Mouse (Mus musculus): Measurements from ENCODE around the gene Kcnab1. TPM values are rescaled to one million over a fixed set of nuclear protein-coding genes. Genes with fewer than 3 reads are reported as not detected.

Gene Kcnab1
- total RNA-seq, 2 experiments from 2014 or later = 10.1 to 20.5 TPM

DNA sequence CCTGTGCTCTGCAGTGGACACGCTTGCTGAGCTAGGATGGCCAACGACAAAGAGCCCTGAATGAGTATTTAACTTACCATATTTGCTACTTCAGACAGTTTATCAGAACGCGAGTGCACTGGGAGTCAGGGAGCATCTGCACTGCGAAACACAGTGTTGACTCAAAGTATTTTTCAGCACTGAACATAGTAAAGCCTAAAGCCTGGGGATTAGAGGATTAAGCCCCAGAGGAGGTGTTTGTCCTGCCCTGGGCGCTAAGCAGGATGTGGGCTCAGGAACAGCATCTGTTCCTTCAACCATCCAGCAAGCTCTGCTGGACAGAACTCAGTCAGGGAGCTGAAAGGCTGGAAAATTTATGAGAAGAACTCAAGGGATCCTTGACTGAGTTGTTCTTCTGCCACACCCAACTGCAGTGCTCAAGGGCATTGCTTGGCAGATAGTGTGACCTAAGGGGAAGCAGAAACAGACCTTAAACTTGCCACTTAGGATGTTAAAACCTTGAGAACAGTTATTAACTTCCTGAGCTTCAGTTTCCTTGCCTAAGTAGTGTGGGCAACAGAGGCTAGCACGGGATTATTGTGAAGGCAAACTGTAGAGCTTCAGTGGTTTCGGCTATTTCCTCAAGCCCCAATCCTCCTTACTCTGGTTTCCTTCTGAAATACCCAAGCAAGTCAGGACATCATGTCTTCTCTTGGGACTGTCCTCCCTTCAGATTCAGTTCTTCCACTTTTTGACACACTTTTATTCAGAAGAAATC, 94.4 kb downstream of the Kcnab1 start:
- DNase-seq = no peak
- intact Hi-C loops (cut with DNase I) = no loop called here

DNA sequence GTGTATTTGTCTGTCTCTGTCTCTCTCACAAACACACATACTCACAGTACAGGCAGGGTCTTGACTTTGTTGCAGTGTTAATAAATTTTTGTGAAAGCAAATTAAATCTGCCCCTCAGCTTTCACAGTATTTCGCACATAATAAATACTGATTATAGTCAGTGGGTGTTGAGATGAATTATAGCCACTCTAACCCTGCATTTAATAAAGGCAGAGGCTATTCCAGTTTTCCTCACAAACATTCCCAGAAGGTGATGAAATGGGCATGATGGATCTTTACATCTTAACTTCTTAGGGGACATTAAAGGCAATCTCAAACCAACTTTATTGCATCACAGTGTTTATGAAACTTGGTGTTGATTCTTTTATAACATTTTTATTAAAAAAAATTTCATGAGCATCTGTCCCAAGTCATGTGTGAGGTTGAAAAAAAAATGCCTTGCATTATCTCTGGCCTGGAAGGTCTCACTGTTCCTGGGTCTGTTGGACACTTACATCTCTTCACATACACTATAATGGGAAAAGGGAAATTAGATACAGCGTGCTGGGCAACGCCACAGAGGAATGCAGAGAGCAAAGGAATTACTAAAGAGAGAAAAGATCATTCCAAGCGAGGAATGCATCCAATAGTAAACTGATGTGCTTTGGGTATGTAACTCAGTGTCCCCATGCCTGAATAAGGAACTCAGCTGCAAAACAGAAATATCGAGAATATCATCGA, 95.3 kb downstream of the Kcnab1 start:
- intact Hi-C loops (cut with DNase I) = no loop called here

DNA sequence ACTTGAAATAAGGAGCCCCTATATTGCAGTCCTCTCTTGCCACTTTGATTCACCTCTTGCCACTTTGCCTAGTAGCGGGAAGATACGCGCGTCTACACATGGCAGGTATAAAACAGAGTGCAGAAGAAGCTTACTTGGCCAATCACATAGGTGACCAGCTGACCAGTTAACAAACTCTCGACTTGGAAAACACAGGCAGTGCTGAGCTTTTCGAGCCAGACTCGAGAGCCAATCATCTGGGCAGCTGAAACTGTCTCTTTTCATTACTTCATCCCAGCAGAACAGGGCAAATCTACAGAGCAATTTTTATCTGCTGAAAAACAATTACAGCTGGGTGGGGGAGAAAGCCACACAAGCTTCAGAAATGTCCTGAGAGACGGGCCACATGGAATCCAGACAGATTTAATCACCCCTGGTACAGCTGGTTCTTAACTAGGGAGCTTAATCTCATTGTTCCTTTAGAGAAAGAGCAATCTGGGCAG, 96.4 kb downstream of the Kcnab1 start:
- intact Hi-C loops (cut with DNase I) = no loop called here
- no peak for DNase-seq

More for the DNA sequence above, 95.3 kb downstream of the Kcnab1 start:
- no peak for DNase-seq

DNA sequence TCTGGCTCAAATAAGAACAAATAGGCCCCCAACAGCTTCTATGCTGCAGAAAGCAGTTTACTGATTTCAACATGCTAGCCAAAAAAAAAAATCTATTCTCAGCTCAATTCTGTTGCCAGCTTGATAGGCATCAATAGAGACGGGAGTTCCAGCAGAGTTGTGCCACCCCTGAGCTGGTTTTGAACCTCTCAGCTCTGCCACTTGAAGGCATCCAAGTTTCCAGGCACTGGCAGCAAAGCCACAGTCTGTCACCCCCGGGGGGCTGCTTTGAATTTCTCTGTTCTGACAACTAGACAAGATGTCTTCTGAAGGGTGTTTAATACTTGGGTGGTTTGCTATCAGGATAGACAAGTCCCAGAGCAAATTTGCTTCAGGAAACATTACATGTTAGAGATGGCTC, 104.5 kb downstream of the Kcnab1 start:
- no peak for DNase-seq
- intact Hi-C loops (cut with DNase I) = no loop called here

DNA sequence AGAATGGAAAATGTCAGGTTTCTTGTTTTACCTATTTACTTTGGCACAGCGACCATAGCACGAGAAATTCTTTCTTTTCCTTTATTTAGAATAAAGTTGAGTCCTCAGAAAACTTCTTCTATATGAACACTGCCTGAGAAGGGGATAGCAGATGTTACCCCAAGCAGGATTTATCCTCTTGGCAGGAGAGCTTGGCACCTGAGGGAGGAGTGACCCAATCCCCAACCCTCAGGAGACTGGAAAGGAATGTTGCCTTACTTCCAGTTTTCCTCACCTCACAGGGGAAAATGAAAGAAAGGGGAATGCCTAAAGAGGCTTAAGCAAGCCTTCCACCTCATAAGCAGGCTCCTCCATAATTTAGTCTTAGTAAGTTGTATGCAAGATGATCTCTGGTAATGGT, 105.5 kb downstream of the Kcnab1 start:
- DNase-seq = no peak
- intact Hi-C loops (cut with DNase I) = no loop called here

DNA sequence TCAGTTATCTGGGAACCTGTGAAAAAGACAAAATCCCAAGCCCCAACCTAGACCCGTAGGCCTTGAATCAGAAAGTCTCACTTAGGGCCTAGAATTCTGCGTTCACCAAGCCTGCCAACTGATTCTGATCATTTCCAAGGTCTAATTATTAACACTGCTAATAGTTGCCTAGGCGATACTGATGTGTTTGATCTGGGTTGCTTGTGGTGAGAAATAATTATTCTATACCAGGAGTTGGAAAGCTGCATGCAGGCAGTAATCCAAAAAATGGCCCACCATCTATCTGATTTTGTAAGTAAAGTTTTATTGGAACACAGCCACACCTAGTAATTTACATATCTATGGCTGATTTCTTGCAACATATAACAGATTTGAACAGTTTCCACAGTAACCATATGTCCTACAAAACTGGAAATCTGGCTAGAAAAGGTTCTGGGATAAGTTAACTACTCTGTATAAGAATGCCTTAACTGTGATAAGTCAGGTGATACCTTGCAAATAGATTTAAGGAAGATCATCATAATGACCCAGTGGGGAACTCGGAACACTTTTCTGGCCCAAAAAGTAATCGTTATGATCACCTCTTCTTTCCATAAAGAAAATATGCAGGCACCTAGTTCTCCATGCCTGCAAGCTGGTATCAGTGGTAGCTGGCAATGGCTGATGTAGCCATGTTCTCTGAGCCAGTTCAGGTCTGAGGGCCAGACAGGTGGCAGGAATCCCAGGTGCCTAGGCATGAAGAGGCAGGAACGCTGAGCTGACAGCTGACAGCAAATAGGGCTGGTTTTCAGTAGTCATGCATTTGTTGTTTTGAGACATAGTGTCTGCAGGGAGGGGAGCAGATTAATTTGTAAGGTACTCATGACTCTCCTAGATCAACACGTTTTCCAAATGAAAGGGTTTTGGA, 108.7 kb downstream of the Kcnab1 start:
- no peak for DNase-seq
- intact Hi-C loops (cut with DNase I) = no loop called here

DNA sequence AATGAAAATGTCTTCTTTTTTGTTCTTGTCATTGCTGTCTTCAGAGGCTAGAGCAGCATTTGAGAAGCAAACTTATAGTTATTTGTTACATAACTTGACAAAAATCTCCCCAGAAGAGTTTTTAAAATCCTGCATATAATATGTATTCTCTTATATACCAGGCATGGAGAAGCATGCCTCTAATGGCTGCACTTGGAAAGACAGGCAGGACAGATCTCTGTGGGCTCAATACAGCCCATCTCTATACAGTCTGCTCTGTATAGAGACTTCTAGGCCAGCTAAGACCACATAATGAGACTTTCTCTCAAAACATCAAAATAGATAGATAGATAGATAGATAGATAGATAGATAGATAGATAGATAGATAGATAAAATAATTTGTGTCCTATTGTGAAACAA, 111.1 kb downstream of the Kcnab1 start:
- DNase-seq = no peak
- intact Hi-C loops (cut with DNase I) = no loop called here

DNA sequence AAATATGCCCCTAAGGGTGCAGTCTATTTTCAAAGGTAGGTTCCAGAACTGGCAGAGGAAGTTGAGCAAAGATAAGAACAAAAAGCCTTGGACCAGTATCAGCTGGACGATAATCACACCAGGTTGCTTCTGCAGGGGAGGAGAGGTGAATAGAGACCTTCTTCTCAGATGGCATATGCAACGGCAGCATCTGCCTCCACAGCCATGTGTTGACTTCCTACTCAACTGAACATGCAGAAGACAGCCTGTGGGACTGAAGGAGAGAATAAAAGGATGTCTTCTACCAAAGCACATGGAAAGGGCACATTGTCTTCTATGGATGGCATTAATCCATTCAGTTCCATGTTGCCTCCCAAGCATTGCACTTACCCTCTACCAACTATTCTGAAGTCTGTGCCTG, 114.5 kb downstream of the Kcnab1 start:
- intact Hi-C loops (cut with DNase I) = no loop called here
- no peak for DNase-seq

DNA sequence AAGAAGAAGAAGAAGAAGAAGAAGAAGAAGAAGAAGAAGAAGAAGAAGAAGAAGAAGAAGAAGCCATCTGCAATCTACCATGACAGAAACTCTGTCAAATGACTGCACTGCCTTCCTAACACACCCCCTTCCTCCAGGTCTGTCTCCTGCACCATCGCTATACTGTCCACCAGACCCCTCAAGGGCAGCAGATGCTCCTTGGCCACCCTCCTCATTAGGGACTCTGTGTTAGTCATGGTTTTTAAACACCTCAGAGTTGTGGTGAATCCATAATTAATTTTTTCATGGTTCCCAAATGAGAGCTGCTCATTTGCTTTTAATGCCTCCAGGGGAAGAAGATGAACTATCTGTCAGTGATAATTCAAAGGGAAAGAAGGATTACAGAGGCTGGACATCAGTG, 121.8 kb downstream of the Kcnab1 start:
- no peak for DNase-seq
- intact Hi-C loops (cut with DNase I) = no loop called here

DNA sequence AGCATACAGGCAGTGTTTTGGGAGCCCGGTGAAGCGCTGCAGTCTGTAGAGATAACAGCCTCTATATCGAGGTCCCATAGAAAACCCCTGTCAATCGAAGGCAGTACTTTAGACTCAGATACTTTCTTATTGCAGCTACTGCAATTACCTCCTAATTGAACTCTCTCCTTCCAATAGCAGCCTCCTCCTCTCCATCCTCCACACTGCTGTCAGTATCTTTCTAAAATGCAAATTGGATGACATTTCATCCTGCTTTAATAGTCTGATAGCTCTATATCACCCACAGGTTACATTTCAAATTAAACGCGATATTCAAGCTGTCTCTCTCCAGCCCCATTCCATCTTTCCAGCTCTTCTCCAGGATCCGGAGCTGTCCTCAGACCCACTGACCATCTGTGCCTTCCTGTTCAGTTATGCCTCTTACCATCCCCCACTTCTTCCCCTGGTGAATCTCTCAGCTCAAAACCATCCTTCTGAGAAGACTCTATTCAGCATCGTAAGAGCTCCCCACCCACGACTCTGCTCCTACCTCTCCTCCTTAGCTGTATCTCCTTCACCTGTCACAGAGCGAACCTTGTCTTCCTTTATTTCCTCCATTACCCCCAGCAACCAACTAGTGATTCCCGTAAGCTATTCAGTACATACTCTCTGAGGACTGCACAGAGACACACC, 122.4 kb downstream of the Kcnab1 start:
- DNase-seq = no peak
- intact Hi-C loops (cut with DNase I) = no loop called here

DNA sequence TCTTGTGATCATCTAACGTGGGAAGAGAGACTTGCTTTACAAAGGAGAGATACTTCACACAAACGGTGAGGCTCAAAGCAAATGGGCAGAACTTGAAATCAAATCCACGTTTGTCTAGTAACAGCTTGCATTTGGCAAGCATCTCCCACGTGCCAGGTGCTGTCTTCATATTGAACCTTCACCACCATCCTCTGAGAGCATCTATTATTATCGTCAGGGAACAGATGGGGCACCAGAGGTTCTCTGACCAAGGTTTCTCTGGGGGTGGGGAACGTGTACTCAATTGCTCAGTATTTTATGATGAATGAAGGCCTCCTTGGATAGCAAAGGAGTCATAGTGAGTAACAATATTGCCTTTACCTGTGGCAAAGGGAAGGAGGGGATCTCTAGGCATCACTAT, 139.8 kb downstream of the Kcnab1 start:
- DNase-seq = no peak
- intact Hi-C loops (cut with DNase I) = no loop called here

DNA sequence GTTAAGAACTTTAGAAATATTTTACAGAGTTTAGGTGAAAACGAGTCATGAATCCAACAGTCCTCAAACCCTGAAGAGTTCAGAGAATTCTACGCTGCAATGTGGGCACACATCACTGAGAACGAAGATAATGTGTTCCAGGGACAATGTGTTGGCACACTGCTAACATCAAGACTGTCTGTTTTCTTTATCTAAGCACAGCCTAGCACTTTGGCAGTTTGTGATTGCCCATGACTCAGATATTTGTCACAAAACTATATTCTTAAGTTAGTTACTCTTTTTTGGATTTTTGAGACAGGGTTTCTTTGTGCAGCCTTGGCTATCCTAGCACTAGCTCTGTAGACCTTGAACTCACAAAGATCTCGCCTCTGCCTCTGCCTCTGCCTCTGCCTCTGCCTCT, 151.3 kb downstream of the Kcnab1 start:
- intact Hi-C loops (cut with DNase I) = no loop called here
- DNase-seq = no peak

DNA sequence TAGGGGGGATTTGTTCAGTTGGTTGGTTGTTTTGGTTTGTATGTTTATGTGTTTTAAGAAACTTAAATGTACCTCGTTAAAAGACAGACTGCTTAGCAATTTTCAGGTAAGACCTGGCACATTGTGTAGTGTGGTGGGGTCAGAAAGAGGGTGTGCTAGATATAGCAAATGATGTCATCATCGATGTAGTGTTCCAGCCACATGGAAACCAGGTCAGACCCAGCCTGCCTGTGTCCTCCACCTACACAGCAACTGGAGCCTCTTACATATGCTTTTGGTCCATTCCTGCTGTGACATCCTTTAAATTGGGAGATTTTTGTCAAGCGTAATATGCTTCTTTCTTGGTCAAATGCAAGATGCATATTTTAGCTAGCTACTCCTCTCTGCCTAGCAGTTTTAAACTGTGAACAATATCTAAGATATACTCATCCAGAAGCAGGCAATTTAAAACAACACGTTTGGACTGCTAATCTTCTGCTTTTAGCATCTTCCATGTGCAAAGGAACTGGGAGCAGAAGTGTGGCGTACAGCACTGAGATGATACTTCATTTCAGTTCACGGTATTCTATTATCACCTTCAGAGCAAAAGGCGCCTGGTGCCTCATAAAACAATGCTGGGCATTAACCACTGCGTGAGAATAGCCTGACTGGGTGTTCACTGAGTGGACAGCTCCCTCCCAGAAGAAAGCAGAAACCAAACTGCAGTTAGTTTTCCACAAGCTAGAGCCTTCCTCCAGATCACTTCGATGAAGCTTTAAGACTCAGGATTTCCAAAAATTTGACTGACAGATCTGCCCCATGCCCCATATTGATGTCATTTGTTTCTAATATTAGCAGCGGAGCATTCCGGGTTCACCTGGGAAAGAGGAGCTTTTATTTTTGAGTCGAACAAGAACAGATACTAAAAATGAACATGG, 153.6 kb downstream of the Kcnab1 start:
- no peak for DNase-seq
- intact Hi-C loops (cut with DNase I) = no loop called here

DNA sequence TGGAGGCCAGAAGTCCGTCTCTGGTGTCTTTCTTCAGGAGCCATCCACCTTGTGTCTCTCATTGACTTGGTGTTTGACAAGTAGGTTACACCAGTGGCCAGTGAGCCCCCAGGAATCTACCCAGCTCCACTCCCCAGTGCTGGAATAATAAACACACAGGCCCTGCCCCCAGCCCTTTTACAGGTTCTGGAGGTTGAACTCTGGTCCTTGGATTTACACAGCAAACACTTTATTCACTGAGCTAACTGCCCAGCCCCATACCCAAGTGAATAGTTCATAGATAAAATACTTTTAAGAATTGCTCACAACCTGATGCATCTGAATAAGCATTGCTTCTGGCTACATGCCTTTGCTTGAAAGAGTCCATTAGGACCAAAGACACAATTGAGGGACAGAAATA, 164.1 kb downstream of the Kcnab1 start:
- intact Hi-C loops (cut with DNase I) = no loop called here
- no peak for DNase-seq

DNA sequence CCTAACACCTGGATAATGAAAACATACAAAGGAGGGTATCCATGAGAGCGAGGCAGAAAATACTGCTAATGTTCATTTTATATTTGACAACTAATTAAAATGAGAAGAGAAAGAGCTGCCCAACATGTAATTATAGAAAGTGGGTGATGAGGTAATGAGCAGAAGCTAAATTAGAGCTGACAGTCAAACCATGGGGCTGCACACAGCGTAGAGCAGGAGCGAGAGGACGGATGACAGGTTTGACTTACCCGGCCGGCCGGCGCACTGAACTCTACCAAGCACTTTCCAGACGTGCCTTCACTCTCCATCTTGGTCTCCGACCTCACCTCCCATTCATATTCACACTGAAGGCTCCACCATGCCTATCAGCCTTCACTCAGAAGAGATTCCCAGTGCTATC, 168.6 kb downstream of the Kcnab1 start:
- intact Hi-C loops (cut with DNase I) = no loop called here
- no peak for DNase-seq

DNA sequence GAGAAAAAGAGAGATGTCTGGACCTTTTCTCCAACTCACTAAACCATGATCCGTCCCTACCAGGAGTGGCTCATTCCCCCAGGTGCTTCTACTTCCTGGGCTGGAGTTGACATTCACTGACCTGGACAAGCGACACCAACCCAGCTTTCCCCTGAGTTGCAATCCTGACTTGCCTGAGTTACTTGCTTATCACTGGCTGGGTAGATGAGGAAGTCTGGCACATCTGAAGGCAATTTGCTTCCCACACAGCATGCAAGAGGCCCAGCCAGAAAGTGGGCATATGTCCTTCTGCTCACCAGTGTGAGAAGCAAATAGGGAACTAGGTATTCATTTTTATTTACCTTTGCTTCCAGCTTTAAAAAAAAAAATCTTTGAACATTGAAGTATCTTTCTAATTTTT, 174.2 kb downstream of the Kcnab1 start:
- DNase-seq = no peak
- intact Hi-C loops (cut with DNase I) = no loop called here

DNA sequence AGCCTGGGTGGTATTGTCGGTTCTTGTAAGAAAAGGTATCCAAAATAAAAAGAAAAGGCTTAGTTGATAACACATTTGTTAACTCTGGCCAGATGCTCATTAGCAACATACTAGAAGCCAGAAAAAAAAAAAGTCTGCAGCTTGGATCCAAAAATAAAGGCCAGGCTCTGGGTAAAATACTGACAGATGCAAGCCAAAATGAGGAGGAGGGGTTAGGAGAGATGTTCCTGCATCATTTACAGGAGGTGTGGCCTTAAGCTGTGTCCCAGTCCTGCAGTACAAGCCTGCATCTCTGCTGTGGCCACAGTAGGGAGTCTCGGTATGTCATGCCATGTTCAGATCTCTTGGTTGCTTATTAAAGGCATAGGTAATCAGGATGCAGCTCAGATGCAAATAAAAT, 179.8 kb downstream of the Kcnab1 start:
- intact Hi-C loops (cut with DNase I) = no loop called here
- DNase-seq = no peak

DNA sequence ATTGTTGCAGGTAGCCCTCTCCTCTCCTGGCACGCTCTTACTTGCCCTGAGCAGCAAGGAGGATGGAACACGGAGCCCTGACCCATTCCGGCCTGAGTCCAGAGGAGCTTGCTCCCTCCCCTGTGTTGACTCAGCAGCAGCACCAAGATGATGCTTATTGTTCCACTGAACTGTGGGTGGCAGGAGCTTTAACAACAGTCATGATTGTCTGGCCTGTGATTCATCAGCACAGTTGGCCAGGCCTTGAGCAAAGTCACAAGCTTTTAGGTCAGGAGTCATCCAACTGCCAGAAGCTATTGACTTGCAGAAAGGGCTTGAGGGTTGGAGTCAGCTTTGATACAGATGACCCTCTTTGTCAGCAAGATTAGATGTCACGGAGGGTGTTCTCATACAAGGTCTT, 187.8 kb downstream of the Kcnab1 start:
- no peak for DNase-seq
- intact Hi-C loops (cut with DNase I) = no loop called here

DNA sequence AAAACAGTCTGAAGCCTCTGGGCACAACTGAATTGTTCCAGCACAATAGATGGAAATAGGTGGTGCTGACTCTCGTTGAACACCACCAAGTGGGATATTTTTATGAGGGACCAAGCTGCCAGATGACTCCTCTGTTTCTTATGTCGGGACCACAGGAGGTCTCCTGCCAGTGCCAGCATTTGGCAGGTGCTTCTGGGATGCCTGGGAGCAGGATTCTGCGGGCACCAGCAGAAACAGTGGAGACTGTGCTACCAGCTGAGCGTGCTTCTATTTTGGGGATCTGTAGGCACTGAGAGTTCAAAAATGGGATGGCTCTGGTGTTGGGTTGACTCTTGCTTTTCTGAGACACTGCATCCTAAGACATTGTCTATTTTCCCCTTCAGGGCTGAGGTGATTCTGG, 190.0 kb downstream of the Kcnab1 start:
- intact Hi-C loops (cut with DNase I) = no loop called here
- no peak for DNase-seq

DNA sequence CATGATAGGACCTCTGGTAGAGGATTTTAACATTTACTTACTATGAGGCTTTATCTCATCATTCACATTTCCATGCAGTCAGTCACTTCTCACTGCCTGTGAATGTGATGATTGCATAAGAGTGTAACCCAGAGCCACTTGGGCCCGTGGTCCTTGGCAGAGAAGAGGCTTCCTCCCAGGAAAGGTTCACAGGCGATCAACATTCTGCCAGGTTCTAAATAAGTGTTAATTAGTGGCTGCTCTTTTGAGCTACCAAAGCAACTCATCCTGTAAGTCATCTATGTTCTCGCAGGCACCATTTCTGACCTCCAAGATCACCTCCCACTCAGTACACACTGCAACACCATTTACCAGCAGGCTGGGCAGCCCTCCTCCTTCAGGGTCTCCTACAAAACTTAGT, 192.3 kb downstream of the Kcnab1 start:
- no peak for DNase-seq
- intact Hi-C loops (cut with DNase I) = no loop called here

Measured in gastrocnemius, postnatal 36 days (tissue).